Mouse (Mus musculus): ENCODE data around the gene Traf2. TPM values are rescaled to one million over a fixed set of nuclear protein-coding genes. Genes with fewer than 3 reads are reported as not detected.

The Traf2 gene
- polyA plus RNA-seq, 1 experiment from 2014 or later: 36.0 TPM

DNA sequence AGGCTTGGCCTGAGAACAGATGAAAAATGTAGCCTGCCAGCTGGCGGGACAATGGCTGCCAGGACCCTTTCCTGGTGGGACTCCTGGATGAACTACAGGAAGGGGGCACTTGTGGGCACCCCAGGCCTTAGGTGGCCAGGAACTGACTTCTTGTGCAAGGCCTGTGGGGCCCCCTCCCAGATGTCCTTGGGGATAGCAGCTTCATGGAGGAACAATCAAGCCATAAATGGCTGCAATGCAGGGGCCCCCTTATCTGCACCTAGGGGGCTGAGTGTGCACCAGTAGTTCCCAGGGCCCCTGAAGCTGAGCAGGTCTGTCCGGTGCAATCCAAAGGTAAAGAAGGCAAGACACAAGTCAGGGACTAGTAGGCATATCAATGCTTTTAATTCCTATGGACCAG lies 26.3 kb upstream of the Traf2 start:
- ATAC-seq (replicated peaks; ENCODE audit: insufficient number of reproducible peaks, low FRiP score, low TSS enrichment, low read depth): no peak
- H3K9me3 ChIP-seq (replicated peaks; ENCODE audit: control insufficient read depth, low read length): no peaks in the 10 kb centered on the region
- H3K36me3 ChIP-seq (replicated peaks; ENCODE audit: control insufficient read depth, insufficient read depth, low read depth, low read length): no peaks in the 10 kb centered on the region
- H3K4me3 ChIP-seq (ENCODE audit: low read depth, low read length): no peak overlapping the region
- no peak overlapping the region for H3K4me2 ChIP-seq (ENCODE audit: low read depth, low read length)
- H3K27ac ChIP-seq (replicated peaks; ENCODE audit: low read depth, low read length): no peak overlapping the region
- no peak for DNase-seq (ENCODE audit: low spot score)
- peaks cover 25% of the 10 kb centered on the region for H3K27me3 ChIP-seq (ENCODE audit: control insufficient read depth, insufficient read depth, low read length)
- H3K4me1 ChIP-seq (ENCODE audit: control insufficient read depth, insufficient read depth, low read length): peaks cover 3% of the 10 kb centered on the region
- WGBS: 89% methylated on average over 2 of the region's 2 CpGs
- H3K9ac ChIP-seq (replicated peaks; ENCODE audit: low read length): no peak overlapping the region

DNA sequence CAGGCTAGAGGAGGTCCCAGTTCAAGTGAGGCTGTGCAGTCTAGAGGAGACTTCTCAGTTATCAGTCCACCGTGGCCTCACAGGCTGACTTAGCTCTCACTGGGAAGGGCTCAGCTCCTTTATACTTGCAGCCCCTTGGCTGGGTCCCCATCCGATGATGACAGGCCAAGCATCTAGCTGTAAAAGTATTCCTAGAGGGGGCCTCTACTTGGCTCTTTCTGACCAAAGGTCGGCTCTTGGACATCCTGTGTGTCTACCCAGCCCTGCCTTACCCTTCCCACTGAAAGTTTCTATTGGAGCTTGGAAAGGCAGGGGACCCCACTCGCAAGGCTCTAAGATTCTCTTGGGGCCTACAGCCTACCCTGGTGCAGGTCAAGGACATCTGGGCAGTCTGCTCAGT lies 24.5 kb upstream of the Traf2 start:
- H3K4me3 ChIP-seq (ENCODE audit: low read depth, low read length): no peak overlapping the region
- H3K4me1 ChIP-seq (ENCODE audit: control insufficient read depth, insufficient read depth, low read length): no peaks in the 10 kb centered on the region; the same call in 1 of the 2 replicates
- DNase-seq (ENCODE audit: low spot score) (no peak), ATAC-seq (replicated peaks; ENCODE audit: insufficient number of reproducible peaks, low FRiP score, low TSS enrichment, low read depth) (no peak)
- peaks cover 7% of the 10 kb centered on the region for H3K27me3 ChIP-seq (ENCODE audit: control insufficient read depth, insufficient read depth, low read length)
- no peaks in the 10 kb centered on the region for H3K9me3 ChIP-seq (replicated peaks; ENCODE audit: control insufficient read depth, low read length)
- 92% methylated on average over 4 of the region's 4 CpGs for WGBS
- no peak overlapping the region for H3K27ac ChIP-seq (replicated peaks; ENCODE audit: low read depth, low read length)
- H3K36me3 ChIP-seq (replicated peaks; ENCODE audit: control insufficient read depth, insufficient read depth, low read depth, low read length): no peaks in the 10 kb centered on the region
- H3K4me2 ChIP-seq (ENCODE audit: low read depth, low read length): no peak overlapping the region
- H3K9ac ChIP-seq (replicated peaks; ENCODE audit: low read length): no peak overlapping the region

DNA sequence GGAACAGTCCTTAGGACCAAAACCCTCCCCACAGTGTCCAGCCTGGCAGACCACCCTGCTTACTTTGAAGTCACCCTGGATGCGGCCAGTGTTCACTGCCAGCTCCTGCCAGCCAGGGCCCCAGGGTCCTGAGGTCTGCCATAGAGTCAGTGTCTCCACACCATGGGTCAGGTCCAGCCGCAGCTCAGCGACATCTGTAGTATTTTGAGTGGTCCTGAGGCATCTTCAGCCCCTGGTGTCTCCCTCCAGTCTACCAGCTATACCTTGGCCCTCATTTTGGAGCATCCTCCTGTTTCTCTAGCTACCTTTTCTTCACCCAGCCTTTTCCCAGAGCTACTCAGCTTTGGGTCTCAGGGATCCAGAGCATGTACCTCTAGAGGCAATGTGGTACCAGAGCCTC lies 22.6 kb upstream of the Traf2 start:
- 86% methylated on average over 3 of the region's 3 CpGs for WGBS
- Histone ChIP-seq H3K36me3 (replicated peaks; ENCODE audit: control insufficient read depth, insufficient read depth, low read depth, low read length) (no peaks in the 10 kb centered on the region; the same call in 1 of the 2 replicates), H3K27me3 (ENCODE audit: control insufficient read depth, insufficient read depth, low read length) (no peaks in the 10 kb centered on the region), H3K27ac (replicated peaks; ENCODE audit: low read depth, low read length) (no peak overlapping the region), H3K4me1 (ENCODE audit: control insufficient read depth, insufficient read depth, low read length) (no peaks in the 10 kb centered on the region), H3K9me3 (replicated peaks; ENCODE audit: control insufficient read depth, low read length) (no peaks in the 10 kb centered on the region), H3K4me3 (ENCODE audit: low read depth, low read length) (no peak overlapping the region), H3K4me2 (ENCODE audit: low read depth, low read length) (no peak overlapping the region), H3K9ac (replicated peaks; ENCODE audit: low read length) (no peak overlapping the region)
- ATAC-seq (replicated peaks; ENCODE audit: insufficient number of reproducible peaks, low FRiP score, low TSS enrichment, low read depth) (no peak), DNase-seq (ENCODE audit: low spot score) (no peak)

DNA sequence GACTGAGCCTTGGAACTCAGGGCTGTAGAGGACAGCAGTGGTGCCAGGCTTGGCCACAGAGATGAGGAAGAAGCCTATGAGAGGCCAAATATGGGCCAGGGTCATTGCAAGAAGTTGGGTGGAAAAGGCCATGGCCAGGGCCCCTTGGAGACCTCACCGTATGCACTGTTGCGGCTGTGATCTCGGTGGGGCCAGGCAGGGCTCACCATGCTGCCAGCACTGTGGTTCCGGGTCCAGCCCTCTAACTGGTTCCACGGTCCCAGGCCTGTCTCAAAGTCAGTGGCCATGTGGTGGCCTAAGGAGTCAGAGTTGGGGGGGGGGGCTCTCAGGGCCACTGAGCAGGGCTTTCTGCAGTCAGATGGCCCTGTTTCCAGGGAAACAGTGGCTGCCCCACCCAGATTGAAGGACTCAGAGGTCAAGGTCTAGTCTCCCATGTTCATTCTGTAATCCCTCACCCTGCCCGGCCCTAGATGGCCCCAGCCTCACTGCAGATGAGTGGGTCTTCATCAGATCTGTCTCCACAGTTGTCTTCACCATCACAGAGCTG lies 21.8 kb upstream of the Traf2 start:
- H3K36me3 ChIP-seq (replicated peaks; ENCODE audit: control insufficient read depth, insufficient read depth, low read depth, low read length): no peaks in the 10 kb centered on the region; the same call in 1 of the 2 replicates
- no peaks in the 10 kb centered on the region for H3K9me3 ChIP-seq (replicated peaks; ENCODE audit: control insufficient read depth, low read length)
- H3K4me2 ChIP-seq (ENCODE audit: low read depth, low read length): no peak overlapping the region
- no peaks in the 10 kb centered on the region for H3K4me1 ChIP-seq (ENCODE audit: control insufficient read depth, insufficient read depth, low read length)
- no peak for ATAC-seq (replicated peaks; ENCODE audit: insufficient number of reproducible peaks, low FRiP score, low TSS enrichment, low read depth)
- no peak for DNase-seq (ENCODE audit: low spot score)
- no peak overlapping the region for H3K4me3 ChIP-seq (ENCODE audit: low read depth, low read length)
- H3K27me3 ChIP-seq (ENCODE audit: control insufficient read depth, insufficient read depth, low read length): no peaks in the 10 kb centered on the region
- H3K27ac ChIP-seq (replicated peaks; ENCODE audit: low read depth, low read length): no peak overlapping the region
- no peak overlapping the region for H3K9ac ChIP-seq (replicated peaks; ENCODE audit: low read length)
- WGBS: 86% methylated on average over 6 of the region's 6 CpGs

DNA sequence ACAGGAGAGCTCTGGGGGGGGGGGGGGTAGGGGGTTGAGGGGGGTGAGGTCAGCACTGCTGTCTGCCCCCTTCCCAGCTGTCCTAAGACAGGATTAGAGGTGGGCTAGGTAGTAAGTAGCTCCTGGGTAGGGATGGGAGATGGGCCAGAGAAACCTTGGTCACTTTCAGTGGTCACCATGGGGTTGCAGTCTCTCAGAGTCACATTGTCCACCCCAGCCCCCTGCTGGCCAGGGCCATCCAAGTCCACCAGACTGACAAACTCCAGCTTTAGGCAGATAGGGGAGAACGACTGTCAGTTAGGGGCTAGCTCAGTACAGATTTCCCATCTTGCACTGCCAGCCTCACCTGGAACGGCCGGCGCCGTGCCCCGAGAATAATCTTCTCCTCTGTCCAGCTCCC lies 19.8 kb upstream of the Traf2 start:
- ATAC-seq (replicated peaks; ENCODE audit: insufficient number of reproducible peaks, low FRiP score, low TSS enrichment, low read depth) (no peak), DNase-seq (ENCODE audit: low spot score) (no peak)
- Histone ChIP-seq H3K9me3 (replicated peaks; ENCODE audit: control insufficient read depth, low read length) (no peaks in the 10 kb centered on the region), H3K4me3 (ENCODE audit: low read depth, low read length) (no peak overlapping the region), H3K9ac (replicated peaks; ENCODE audit: low read length) (no peak overlapping the region), H3K36me3 (replicated peaks; ENCODE audit: control insufficient read depth, insufficient read depth, low read depth, low read length) (peaks cover 3% of the 10 kb centered on the region), H3K27me3 (ENCODE audit: control insufficient read depth, insufficient read depth, low read length) (no peaks in the 10 kb centered on the region), H3K4me2 (ENCODE audit: low read depth, low read length) (no peak overlapping the region), H3K27ac (replicated peaks; ENCODE audit: low read depth, low read length) (no peak overlapping the region), H3K4me1 (ENCODE audit: control insufficient read depth, insufficient read depth, low read length) (no peaks in the 10 kb centered on the region)
- WGBS: 84% methylated on average over 6 of the region's 6 CpGs

DNA sequence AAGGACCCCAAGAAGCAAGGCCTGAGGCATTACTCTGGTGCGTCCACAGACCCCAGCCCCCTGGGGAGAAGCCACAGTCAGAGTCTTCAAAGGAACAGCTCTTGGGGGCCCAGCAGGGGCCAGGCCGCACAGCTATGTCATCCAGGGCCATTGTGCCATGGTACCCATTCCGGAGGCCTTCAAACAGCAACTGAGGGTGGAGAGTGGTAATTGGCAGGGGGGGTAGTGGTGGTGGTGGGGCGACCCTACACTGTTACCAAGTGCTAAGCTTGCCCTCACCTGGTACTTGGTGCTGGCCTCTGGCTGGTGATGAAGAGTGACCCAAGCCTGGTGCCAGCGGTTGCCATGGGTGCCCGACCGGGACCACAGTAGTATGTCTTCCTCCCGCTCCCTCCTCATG lies 19.0 kb upstream of the Traf2 start:
- H3K36me3 ChIP-seq (replicated peaks; ENCODE audit: control insufficient read depth, insufficient read depth, low read depth, low read length): peaks cover 5% of the 10 kb centered on the region
- no peak overlapping the region for H3K27ac ChIP-seq (replicated peaks; ENCODE audit: low read depth, low read length)
- no peaks in the 10 kb centered on the region for H3K4me1 ChIP-seq (ENCODE audit: control insufficient read depth, insufficient read depth, low read length)
- no peaks in the 10 kb centered on the region for H3K27me3 ChIP-seq (ENCODE audit: control insufficient read depth, insufficient read depth, low read length)
- 0 out of 2 replicates have a peak, but pooled peaks have one; percentile 15 for ATAC-seq (replicated peaks; ENCODE audit: insufficient number of reproducible peaks, low FRiP score, low TSS enrichment, low read depth)
- no peaks in the 10 kb centered on the region for H3K9me3 ChIP-seq (replicated peaks; ENCODE audit: control insufficient read depth, low read length)
- no peak overlapping the region for H3K4me2 ChIP-seq (ENCODE audit: low read depth, low read length)
- 88% methylated on average over 8 of the region's 8 CpGs for WGBS
- H3K9ac ChIP-seq (replicated peaks; ENCODE audit: low read length): no peak overlapping the region
- no peak overlapping the region for H3K4me3 ChIP-seq (ENCODE audit: low read depth, low read length)
- no peak for DNase-seq (ENCODE audit: low spot score)

DNA sequence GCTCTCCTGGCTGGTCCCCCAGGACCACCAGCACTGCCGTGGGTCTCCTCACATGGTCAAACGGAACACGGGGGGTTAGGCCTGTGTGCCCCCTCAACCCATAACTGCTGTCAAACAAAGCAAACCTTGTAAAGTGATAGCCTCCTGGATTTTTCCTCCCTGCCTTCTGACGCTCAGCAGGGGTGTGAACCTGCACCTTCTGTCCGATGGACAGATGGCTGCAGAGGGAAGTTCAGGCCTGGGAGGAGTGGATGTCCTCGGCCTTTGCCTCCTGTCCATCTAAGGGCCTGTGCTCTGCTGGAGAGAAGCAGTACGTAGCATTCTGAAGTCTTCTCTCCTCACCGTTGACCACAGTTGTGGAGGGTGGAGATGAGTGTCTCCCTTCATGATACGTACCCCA lies 15.2 kb upstream of the Traf2 start:
- WGBS: 84% methylated on average over 9 of the region's 9 CpGs
- Histone ChIP-seq H3K9ac (replicated peaks; ENCODE audit: low read length) (no peak overlapping the region), H3K27me3 (ENCODE audit: control insufficient read depth, insufficient read depth, low read length) (no peaks in the 10 kb centered on the region), H3K27ac (replicated peaks; ENCODE audit: low read depth, low read length) (no peak overlapping the region), H3K4me2 (ENCODE audit: low read depth, low read length) (no peak overlapping the region), H3K4me3 (ENCODE audit: low read depth, low read length) (no peak overlapping the region), H3K36me3 (replicated peaks; ENCODE audit: control insufficient read depth, insufficient read depth, low read depth, low read length) (peaks cover 5% of the 10 kb centered on the region), H3K9me3 (replicated peaks; ENCODE audit: control insufficient read depth, low read length) (no peaks in the 10 kb centered on the region), H3K4me1 (ENCODE audit: control insufficient read depth, insufficient read depth, low read length) (no peaks in the 10 kb centered on the region)
- ATAC-seq (replicated peaks; ENCODE audit: insufficient number of reproducible peaks, low FRiP score, low TSS enrichment, low read depth): no peak
- DNase-seq (ENCODE audit: low spot score): no peak

DNA sequence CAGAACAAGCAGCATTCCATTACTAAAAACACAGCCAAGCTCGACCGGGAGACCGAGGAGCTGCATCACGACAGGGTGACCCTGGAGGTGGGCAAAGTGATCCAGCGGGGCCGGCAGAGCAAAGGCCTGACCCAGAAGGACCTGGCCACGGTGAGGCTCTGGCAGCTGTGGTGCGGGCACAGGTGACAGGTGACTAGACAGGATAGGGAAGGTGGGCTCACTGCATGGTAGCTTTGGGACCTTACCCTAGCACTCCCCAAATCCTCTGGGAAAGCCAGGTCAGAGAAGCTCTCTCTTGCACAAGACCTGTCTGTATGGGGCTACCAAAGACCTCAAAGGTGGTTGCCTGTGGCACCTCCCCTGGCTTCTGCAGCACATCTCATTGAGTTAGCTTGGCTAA lies 13.8 kb upstream of the Traf2 start:
- H3K4me2 ChIP-seq (ENCODE audit: low read depth, low read length): no peak overlapping the region
- no peak overlapping the region for H3K9ac ChIP-seq (replicated peaks; ENCODE audit: low read length)
- DNase-seq (ENCODE audit: low spot score) (no peak), ATAC-seq (replicated peaks; ENCODE audit: insufficient number of reproducible peaks, low FRiP score, low TSS enrichment, low read depth) (no peak)
- no peak overlapping the region for H3K4me3 ChIP-seq (ENCODE audit: low read depth, low read length)
- no peaks in the 10 kb centered on the region for H3K4me1 ChIP-seq (ENCODE audit: control insufficient read depth, insufficient read depth, low read length)
- WGBS: 91% methylated on average over 8 of the region's 8 CpGs
- no peak overlapping the region for H3K27ac ChIP-seq (replicated peaks; ENCODE audit: low read depth, low read length)
- no peaks in the 10 kb centered on the region for H3K27me3 ChIP-seq (ENCODE audit: control insufficient read depth, insufficient read depth, low read length)
- no peaks in the 10 kb centered on the region for H3K9me3 ChIP-seq (replicated peaks; ENCODE audit: control insufficient read depth, low read length)
- peaks cover 5% of the 10 kb centered on the region for H3K36me3 ChIP-seq (replicated peaks; ENCODE audit: control insufficient read depth, insufficient read depth, low read depth, low read length)

All from embryonic facial prominence, embryonic 11.5 days (tissue).